Comparison of ENCODE assay signal across 10 mouse cellular contexts in the genomic region with DNA sequence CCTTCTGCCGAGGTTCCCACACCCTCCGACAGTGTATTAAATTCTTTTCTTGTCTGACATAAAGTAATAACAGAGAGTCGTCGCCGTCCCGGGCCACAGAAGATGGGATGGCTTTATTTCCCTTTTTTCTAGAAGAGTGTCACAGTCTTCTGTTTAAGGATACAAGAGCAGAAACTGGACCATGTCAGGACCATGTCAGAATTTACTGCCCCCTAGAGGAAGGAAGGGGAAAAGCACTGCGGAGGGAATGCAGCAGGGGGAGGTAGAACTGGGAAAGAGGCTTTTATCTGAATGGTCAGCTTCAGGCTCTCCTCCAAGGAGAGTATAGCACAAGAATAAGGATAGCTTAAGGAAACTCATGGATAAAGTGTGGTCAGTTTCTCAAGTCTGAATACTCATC.
DNase-seq lines count a peak whose midpoint lies in the region; ATAC-seq and TF ChIP-seq lines count a peak whose summit lies in the region.
"Had no signal": no experiment of that assay in that cellular context is flagged by ENCODE, and none has a peak within 500 bp of the region (broad histone marks: within the 10 kb centered on the region; RNA-seq: fewer than 3 reads in every experiment).

No protein-coding gene starts in this region.

- H3K9me3 ChIP-seq in lung, embryonic 14.5 days (ENCODE audit: low read depth, low read length), result no peaks in the 10 kb centered on the region
- H3K9me3 ChIP-seq in forebrain, embryonic 16.5 days (ENCODE audit: control insufficient read depth, low read length), result no peaks in the 10 kb centered on the region
- no peaks in the 10 kb centered on the region for H3K9me3 ChIP-seq in kidney, embryonic 14.5 days (ENCODE audit: control insufficient read depth, low read length)
- H3K9me3 ChIP-seq: embryonic facial prominence, embryonic 13.5 days had no signal

- WGBS in lung, embryonic 14.5 days, result 60% methylated on average over 7 of the region's 7 CpGs
- WGBS in forebrain, embryonic 16.5 days, result 45% methylated on average over 7 of the region's 7 CpGs
- WGBS in kidney, embryonic 14.5 days, result 56% methylated on average over 7 of the region's 7 CpGs

- peak; percentile 74 for TF ChIP-seq CTCF in lung, embryonic 14.5 days (IDR thresholded peaks at IDR 0.05; ENCODE audit: low read depth)

- peak; percentile 2 for DNase-seq in gastrocnemius, adult 18-20 months (ENCODE audit: low spot score)
- no peak for DNase-seq in gastrocnemius, postnatal 25 days
- peak; percentile 65 for DNase-seq in lung, embryonic 14.5 days
- DNase-seq in lung, postnatal 14 days, result no peak
- DNase-seq in c-Kit-positive CD71-positive TER-119-negative erythroid progenitor cells, embryonic 14.5 days (ENCODE audit: low read depth), result peak; percentile 4
- peak; percentile 49 for DNase-seq in mesoderm, embryonic 11.5 days (ENCODE audit: low read depth, low spot score)
- DNase-seq: spleen, adult 18-20 months had no signal

- no peak for ATAC-seq in lung, embryonic 14.5 days (ENCODE audit: insufficient read depth)
- no peak for ATAC-seq in forebrain, embryonic 16.5 days
- ATAC-seq in kidney, embryonic 14.5 days (ENCODE audit: low FRiP score, low TSS enrichment), result no peak

- no peak overlapping the region for H3K4me2 ChIP-seq in lung, embryonic 14.5 days
- no peak overlapping the region for H3K4me2 ChIP-seq in forebrain, embryonic 16.5 days (ENCODE audit: low read length)
- H3K4me2 ChIP-seq in kidney, embryonic 14.5 days (replicated peaks; ENCODE audit: low read depth, low read length), result no peak overlapping the region
- H3K4me2 ChIP-seq: embryonic facial prominence, embryonic 13.5 days had no signal

- H3K27ac ChIP-seq in lung, embryonic 14.5 days (ENCODE audit: low read depth), result no peak overlapping the region
- H3K27ac ChIP-seq in forebrain, embryonic 16.5 days (ENCODE audit: low read length), result no peak overlapping the region
- no peak overlapping the region for H3K27ac ChIP-seq in kidney, embryonic 14.5 days (ENCODE audit: low read depth, low read length)
- H3K27ac ChIP-seq: embryonic facial prominence, embryonic 13.5 days had no signal

- H3K36me3 ChIP-seq in lung, embryonic 14.5 days (ENCODE audit: insufficient read depth), result no peaks in the 10 kb centered on the region
- no peaks in the 10 kb centered on the region for H3K36me3 ChIP-seq in forebrain, embryonic 16.5 days (ENCODE audit: control insufficient read depth, insufficient read depth)
- no peaks in the 10 kb centered on the region for H3K36me3 ChIP-seq in kidney, embryonic 14.5 days (ENCODE audit: control insufficient read depth, insufficient read depth, low read length)
- H3K36me3 ChIP-seq: embryonic facial prominence, embryonic 13.5 days had no signal

- H3K4me3 ChIP-seq in lung, embryonic 14.5 days (ENCODE audit: low read depth, low read length), result no peak overlapping the region
- H3K4me3 ChIP-seq in forebrain, embryonic 16.5 days (replicated peaks; ENCODE audit: low read length), result no peak overlapping the region
- no peak overlapping the region for H3K4me3 ChIP-seq in kidney, embryonic 14.5 days (ENCODE audit: low read length)
- H3K4me3 ChIP-seq: embryonic facial prominence, embryonic 13.5 days had no signal

- H3K27me3 ChIP-seq in lung, embryonic 14.5 days (ENCODE audit: insufficient read depth, low read length), result peaks cover 3% of the 10 kb centered on the region; the same call in 1 of the 2 replicates
- H3K27me3 ChIP-seq in forebrain, embryonic 16.5 days (replicated peaks; ENCODE audit: control insufficient read depth, insufficient read depth, low read length), result no peaks in the 10 kb centered on the region
- no peaks in the 10 kb centered on the region for H3K27me3 ChIP-seq in kidney, embryonic 14.5 days (ENCODE audit: control insufficient read depth, insufficient read depth, low read length)
- H3K27me3 ChIP-seq: embryonic facial prominence, embryonic 13.5 days had no signal

- no peak overlapping the region for H3K9ac ChIP-seq in lung, embryonic 14.5 days
- H3K9ac ChIP-seq in forebrain, embryonic 16.5 days (replicated peaks; ENCODE audit: low read depth, low read length), result no peak overlapping the region
- H3K9ac ChIP-seq in kidney, embryonic 14.5 days (ENCODE audit: low read depth, low read length), result no peak overlapping the region
- H3K9ac ChIP-seq: embryonic facial prominence, embryonic 13.5 days had no signal

- no peaks in the 10 kb centered on the region for H3K4me1 ChIP-seq in lung, embryonic 14.5 days (ENCODE audit: insufficient read depth)
- H3K4me1 ChIP-seq in forebrain, embryonic 16.5 days (replicated peaks; ENCODE audit: control insufficient read depth, insufficient read depth, low read length), result peaks cover 8% of the 10 kb centered on the region
- H3K4me1 ChIP-seq in kidney, embryonic 14.5 days (ENCODE audit: control insufficient read depth, insufficient read depth, low read length), result no peaks in the 10 kb centered on the region

Comparison
In these comparisons a context has a peak if more than half of its experiments do, and no peak if none do; other contexts are left out.
1. DNase-seq: peak in gastrocnemius, adult 18-20 months (single experiment), lung, embryonic 14.5 days (single experiment), c-Kit-positive CD71-positive TER-119-negative erythroid progenitor cells, embryonic 14.5 days (single experiment) and mesoderm, embryonic 11.5 days (single experiment); none in gastrocnemius, postnatal 25 days (single experiment) and lung, postnatal 14 days (single experiment).